ENCODE assay signal across 8 mouse cellular contexts in genomic region chr11:11131414-11132077, GRCm38 (mm10). TPM values are rescaled to one million over a fixed set of nuclear protein-coding genes. Genes with fewer than 3 reads are reported as not detected.
DNase-seq lines count a peak whose midpoint lies in the region; ATAC-seq and TF ChIP-seq lines count a peak whose summit lies in the region.

No protein-coding gene starts in this region.

- no peak overlapping the region for H3K9ac ChIP-seq in hindbrain, postnatal 0 days (replicated peaks; ENCODE audit: low read length)

- no peaks in the 10 kb centered on the region for H3K36me3 ChIP-seq in hindbrain, postnatal 0 days (ENCODE audit: insufficient read depth, low read length)

- intact Hi-C loops in left cerebral cortex, postnatal 14 days (cut with DNase I), result loop anchor here (2.0 kb wide), 2 partner anchors 1651 to 1815 kb away; no protein-coding TSS in a partner anchor

- peak; percentile 89 for TF ChIP-seq CTCF in hindbrain, postnatal 0 days (IDR thresholded peaks at IDR 0.05; ENCODE audit: low read depth)

- H3K4me3 ChIP-seq in hindbrain, postnatal 0 days (ENCODE audit: low read length), result no peak overlapping the region

- H3K27me3 ChIP-seq in hindbrain, postnatal 0 days (ENCODE audit: insufficient read depth, low read length), result no peaks in the 10 kb centered on the region

- WGBS in hindbrain, postnatal 0 days, result 53% methylated on average over 14 of the region's 14 CpGs

- no peaks in the 10 kb centered on the region for H3K4me1 ChIP-seq in hindbrain, postnatal 0 days (ENCODE audit: insufficient read depth, low read length)

- peak; percentile 47 for DNase-seq in adrenal gland, postnatal 10 days
- no peak for DNase-seq in adrenal gland, adult 8-10 months
- DNase-seq in urinary bladder, postnatal 25 days (ENCODE audit: low spot score), result peak; percentile 3
- no peak for DNase-seq in urinary bladder, postnatal 14 days (ENCODE audit: low spot score)
- peak; percentile 86 for DNase-seq in hindbrain, postnatal 0 days (ENCODE audit: low spot score)
- DNase-seq in left cerebral cortex, postnatal 14 days (ENCODE audit: low spot score in 2 of 2), result peak; percentile 55 to 74
- peak; percentile 35 for DNase-seq in neural tube, embryonic 10.5 days (ENCODE audit: extremely low spot score, low spot score)
- no peak for DNase-seq in spleen, postnatal 36 days (ENCODE audit: low spot score in 2 of 2)

- no peak overlapping the region for H3K4me2 ChIP-seq in hindbrain, postnatal 0 days (ENCODE audit: low read depth, low read length)

- no peak overlapping the region for H3K27ac ChIP-seq in hindbrain, postnatal 0 days

- peak; percentile 82 for ATAC-seq in hindbrain, postnatal 0 days

- H3K9me3 ChIP-seq in hindbrain, postnatal 0 days (ENCODE audit: low read length), result no peaks in the 10 kb centered on the region

RNA-seq across cellular contexts. Expression of gene Vwc2, which starts 17.5 kb away (rescaled TPM):
- under 1 TPM; 0.21 to 0.27 TPM for total RNA-seq in adrenal gland, postnatal 10 days (2021)
- under 1 TPM; 0.48 to 0.98 (median 0.69) TPM for total RNA-seq in adrenal gland, adult 8-10 months (2022)
- total RNA-seq in hindbrain, postnatal 0 days (2014; rRNA removed), result 20.0 and 23.3 TPM in 2 replicates
- 9.3 and 10.1 TPM in 2 replicates for polyA plus RNA-seq in hindbrain, postnatal 0 days (2015; fragmentation: Nextera tagmentation; extraction: Ambion mirVana)
- 10 to 100 TPM; 10.2 to 11.0 TPM for total RNA-seq in left cerebral cortex, postnatal 14 days (2021)

Comparison
In these comparisons a context has a peak if more than half of its experiments do, and no peak if none do; other contexts are left out.
1. DNase-seq: peak in adrenal gland, postnatal 10 days (single experiment), urinary bladder, postnatal 25 days (single experiment), hindbrain, postnatal 0 days (single experiment), left cerebral cortex, postnatal 14 days (2 of 2) and neural tube, embryonic 10.5 days (single experiment); none in adrenal gland, adult 8-10 months (single experiment), urinary bladder, postnatal 14 days (single experiment) and spleen, postnatal 36 days (0 of 2).
2. RNA of gene Vwc2, which starts 17.5 kb away (total RNA-seq): 20.0 to 23.3 TPM in hindbrain, postnatal 0 days and 10.2 to 11.0 TPM in left cerebral cortex, postnatal 14 days; 0.48 to 0.98 TPM in adrenal gland, adult 8-10 months and 0.21 to 0.27 TPM in adrenal gland, postnatal 10 days; every median in the first group is over 4 times any median in the second.